Mouse (Mus musculus): ENCODE measurements around the gene Kptn. TPM values are rescaled to one million over a fixed set of nuclear protein-coding genes. Genes with fewer than 3 reads are reported as not detected.

Kptn gene
- polyA plus RNA-seq, 1 experiment from 2014 or later = 33.9 TPM

- Histone ChIP-seq H3K4me2 (replicated peaks) (no peak overlapping the region), H3K9me3 (replicated peaks) (no peaks in the 10 kb centered on the region), H3K4me3 (replicated peaks) (no peak overlapping the region), H3K36me3 (peaks cover 42% of the 10 kb centered on the region), H3K9ac (no peak overlapping the region), H3K4me1 (peaks cover 54% of the 10 kb centered on the region), H3K27me3 (no peaks in the 10 kb centered on the region), H3K27ac (replicated peaks) (no peak overlapping the region; the same call in 1 of the 2 replicates)
- WGBS = 62% methylated on average over 15 of the region's 15 CpGs
- ATAC-seq (ENCODE audit: insufficient number of reproducible peaks, low FRiP score, low TSS enrichment, low read depth) = no peak
Observed at GRCm38 (mm10) chr7:16101726-16102475, 17.8 kb upstream of the Kptn start.

GRCm38 (mm10) chr7:16102686-16103226 lies 16.9 kb upstream of the Kptn start:
- no peak overlapping the region for H3K27ac ChIP-seq (replicated peaks)
- peaks cover 51% of the 10 kb centered on the region for H3K4me1 ChIP-seq
- H3K27me3 ChIP-seq = no peaks in the 10 kb centered on the region
- no peak for ATAC-seq (ENCODE audit: insufficient number of reproducible peaks, low FRiP score, low TSS enrichment, low read depth)
- H3K9me3 ChIP-seq (replicated peaks) = no peaks in the 10 kb centered on the region
- peaks cover 50% of the 10 kb centered on the region for H3K36me3 ChIP-seq
- H3K4me2 ChIP-seq (replicated peaks) = no peak overlapping the region
- no peak overlapping the region for H3K9ac ChIP-seq
- 80% methylated on average over 5 of the region's 5 CpGs for WGBS
- no peak overlapping the region for H3K4me3 ChIP-seq (replicated peaks)

GRCm38 (mm10) chr7:16103760-16104159 lies 15.9 kb upstream of the Kptn start:
- no peak overlapping the region for H3K9ac ChIP-seq
- H3K4me2 ChIP-seq (replicated peaks) = no peak overlapping the region
- H3K4me1 ChIP-seq = peaks cover 50% of the 10 kb centered on the region
- peak; percentile 62; the same call in 1 of the 2 replicates for ATAC-seq (ENCODE audit: insufficient number of reproducible peaks, low FRiP score, low TSS enrichment, low read depth)
- H3K36me3 ChIP-seq = peaks cover 60% of the 10 kb centered on the region
- H3K9me3 ChIP-seq (replicated peaks) = no peaks in the 10 kb centered on the region
- no peaks in the 10 kb centered on the region for H3K27me3 ChIP-seq
- H3K27ac ChIP-seq (replicated peaks) = peak overlapping the region; percentile 48
- no peak overlapping the region for H3K4me3 ChIP-seq (replicated peaks)
- WGBS = 48% methylated on average over 6 of the region's 6 CpGs

DNA sequence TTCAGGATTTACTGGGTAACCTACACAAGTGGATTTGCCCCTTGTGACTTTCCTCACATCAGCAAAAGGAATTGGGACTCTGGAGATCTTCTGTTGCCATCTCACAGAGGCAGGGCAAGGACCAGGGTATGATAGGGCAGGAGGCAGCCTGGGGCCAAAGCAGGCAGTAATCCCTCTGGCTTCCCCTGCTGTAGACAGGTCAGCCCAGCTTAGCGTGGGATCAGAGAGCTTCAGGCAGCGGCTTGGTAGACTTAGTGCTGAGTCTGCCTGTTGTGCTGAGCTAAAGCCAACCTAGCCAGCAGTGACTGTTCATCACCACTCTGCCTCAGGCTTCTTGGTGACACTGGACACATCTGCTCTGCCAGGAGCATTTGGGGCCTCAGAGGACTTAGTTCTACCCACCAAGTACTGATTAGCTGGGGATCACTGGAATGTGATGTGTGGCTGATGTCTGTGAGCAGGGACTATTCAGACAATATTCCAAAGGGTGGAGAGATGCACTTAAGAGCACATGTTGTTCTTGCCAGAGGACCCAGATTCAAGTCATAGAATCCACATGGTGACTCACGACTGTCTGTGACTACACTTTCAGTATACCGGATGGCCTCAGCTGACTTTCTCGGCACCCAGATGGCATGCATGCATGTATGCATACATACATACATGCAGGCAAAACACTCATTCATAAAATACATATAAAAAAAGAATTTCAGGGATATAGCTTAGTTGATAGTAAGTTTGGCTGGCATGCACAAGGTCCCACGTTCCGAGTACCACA lies 14.9 kb upstream of the Kptn start:
- Histone ChIP-seq H3K9me3 (replicated peaks) (no peaks in the 10 kb centered on the region), H3K4me1 (peaks cover 41% of the 10 kb centered on the region), H3K36me3 (peaks cover 71% of the 10 kb centered on the region), H3K4me3 (replicated peaks) (no peak overlapping the region), H3K9ac (no peak overlapping the region), H3K27ac (replicated peaks) (no peak overlapping the region), H3K27me3 (no peaks in the 10 kb centered on the region), H3K4me2 (replicated peaks) (no peak overlapping the region)
- WGBS = 88% methylated on average over 7 of the region's 7 CpGs
- no peak for ATAC-seq (ENCODE audit: insufficient number of reproducible peaks, low FRiP score, low TSS enrichment, low read depth)

- H3K9me3 ChIP-seq (replicated peaks) = no peaks in the 10 kb centered on the region
- peaks cover 91% of the 10 kb centered on the region for H3K36me3 ChIP-seq
- H3K4me1 ChIP-seq = peaks cover 2% of the 10 kb centered on the region; the same call in 1 of the 2 replicates
- no peak overlapping the region for H3K4me2 ChIP-seq (replicated peaks)
- no peak overlapping the region for H3K4me3 ChIP-seq (replicated peaks)
- WGBS = 90% methylated on average over 9 of the region's 9 CpGs
- no peaks in the 10 kb centered on the region for H3K27me3 ChIP-seq
- ATAC-seq (ENCODE audit: insufficient number of reproducible peaks, low FRiP score, low TSS enrichment, low read depth) = no peak
- no peak overlapping the region for H3K27ac ChIP-seq (replicated peaks)
- H3K9ac ChIP-seq = no peak overlapping the region
Observed at GRCm38 (mm10) chr7:16108886-16109542, 10.7 kb upstream of the Kptn start.

DNA sequence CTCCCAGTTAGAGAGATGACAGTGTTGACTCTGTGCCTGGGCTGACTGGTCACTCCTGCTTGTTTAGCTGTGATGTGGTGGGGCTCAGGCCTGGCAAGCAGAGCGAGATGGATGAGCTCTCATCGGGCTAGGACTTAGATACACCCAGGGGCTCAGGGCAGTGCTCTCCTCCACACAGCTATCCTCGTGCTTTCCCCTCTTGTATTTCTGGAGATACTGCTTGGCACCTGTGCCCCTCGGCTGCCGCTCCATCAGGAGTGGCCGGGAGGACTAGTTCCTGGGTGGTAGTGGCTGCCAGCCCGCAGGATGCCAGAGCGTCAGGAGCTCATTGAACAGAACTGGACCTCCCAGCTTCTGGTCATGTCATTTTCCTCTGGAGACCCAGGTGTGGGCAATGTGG lies 9.5 kb upstream of the Kptn start:
- Histone ChIP-seq H3K27ac (replicated peaks) (no peak overlapping the region), H3K27me3 (no peaks in the 10 kb centered on the region), H3K36me3 (peaks cover 93% of the 10 kb centered on the region), H3K4me3 (replicated peaks) (no peak overlapping the region), H3K9ac (no peak overlapping the region), H3K9me3 (replicated peaks) (no peaks in the 10 kb centered on the region), H3K4me2 (replicated peaks) (no peak overlapping the region), H3K4me1 (no peaks in the 10 kb centered on the region)
- no peak for ATAC-seq (ENCODE audit: insufficient number of reproducible peaks, low FRiP score, low TSS enrichment, low read depth)
- 90% methylated on average over 8 of the region's 8 CpGs for WGBS

DNA sequence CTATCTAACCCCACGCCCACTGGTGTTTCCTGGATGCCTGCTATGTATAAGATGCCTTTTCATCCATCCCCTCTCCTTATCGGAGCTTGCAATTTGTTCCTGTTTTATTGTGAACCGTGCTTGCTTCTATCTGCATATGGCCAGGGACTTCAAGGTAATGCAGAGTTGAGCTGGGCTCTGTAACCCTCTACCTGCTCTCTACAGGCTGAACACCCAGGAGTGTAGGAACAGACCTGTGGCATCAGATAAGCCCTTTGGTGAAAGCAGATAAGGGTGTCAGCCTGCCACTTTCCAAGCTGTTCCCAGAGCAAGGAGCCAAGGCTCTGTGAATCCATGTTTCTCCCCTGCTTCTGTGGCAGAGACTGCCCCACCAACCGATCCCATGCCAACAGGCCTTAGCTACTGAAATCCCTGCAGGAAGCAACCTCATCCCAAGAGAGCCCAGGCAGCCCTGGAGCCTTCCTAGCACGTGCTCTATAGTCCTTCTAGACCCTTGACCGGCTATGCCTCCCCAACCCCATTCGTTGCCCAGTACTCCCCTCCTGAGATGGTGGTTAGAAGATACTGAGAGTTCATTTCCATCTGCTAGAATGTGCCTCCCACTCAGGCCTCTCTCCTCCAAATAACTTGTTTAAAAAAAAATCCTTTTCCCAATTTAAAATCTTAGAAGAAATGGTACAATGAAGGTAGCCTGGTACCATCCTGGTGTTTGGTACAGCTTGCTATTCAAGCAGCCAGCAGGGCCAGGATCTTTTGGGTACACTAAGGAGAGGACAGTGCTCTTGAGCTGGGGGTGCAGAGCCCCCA lies 8.2 kb upstream of the Kptn start:
- Histone ChIP-seq H3K36me3 (peaks cover 97% of the 10 kb centered on the region), H3K27me3 (no peaks in the 10 kb centered on the region)
- WGBS = 89% methylated on average over 7 of the region's 7 CpGs

DNA sequence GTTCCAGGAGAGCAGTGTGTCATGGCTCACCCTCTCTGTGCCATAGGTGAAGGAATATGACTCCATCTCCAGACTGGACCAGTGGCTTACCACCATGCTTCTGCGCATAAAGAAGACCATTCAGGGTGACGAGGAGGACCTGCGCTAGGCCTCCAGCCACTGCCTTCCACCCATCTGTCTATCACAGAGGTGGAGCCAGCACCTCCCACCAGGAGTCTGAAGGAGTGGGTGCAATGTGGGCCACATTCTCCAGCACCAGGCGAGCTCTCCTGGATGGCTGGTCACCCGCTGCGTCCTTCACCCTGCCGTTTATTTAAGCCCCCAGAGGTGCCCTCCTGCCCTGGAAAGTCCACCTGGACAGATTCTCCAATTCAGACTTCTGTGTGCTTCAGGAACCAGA lies 3.3 kb upstream of the Kptn start:
- no peak overlapping the region for H3K9ac ChIP-seq
- H3K4me2 ChIP-seq (replicated peaks) = no peak overlapping the region
- H3K27me3 ChIP-seq = no peaks in the 10 kb centered on the region
- H3K36me3 ChIP-seq = peaks cover 67% of the 10 kb centered on the region
- 92% methylated on average over 7 of the region's 7 CpGs for WGBS
- H3K4me1 ChIP-seq = peaks cover 9% of the 10 kb centered on the region
- no peaks in the 10 kb centered on the region for H3K9me3 ChIP-seq (replicated peaks)
- no peak overlapping the region for H3K27ac ChIP-seq (replicated peaks)
- ATAC-seq (ENCODE audit: insufficient number of reproducible peaks, low FRiP score, low TSS enrichment, low read depth) = no peak
- H3K4me3 ChIP-seq (replicated peaks) = no peak overlapping the region

More for the DNA sequence above, 8.2 kb upstream of the Kptn start:
- Histone ChIP-seq H3K9ac (no peak overlapping the region), H3K4me1 (no peaks in the 10 kb centered on the region), H3K4me3 (replicated peaks) (no peak overlapping the region), H3K27ac (replicated peaks) (no peak overlapping the region), H3K9me3 (replicated peaks) (no peaks in the 10 kb centered on the region), H3K4me2 (replicated peaks) (no peak overlapping the region)
- no peak for ATAC-seq (ENCODE audit: insufficient number of reproducible peaks, low FRiP score, low TSS enrichment, low read depth)

- H3K9me3 ChIP-seq (replicated peaks) = no peaks in the 10 kb centered on the region
Observed at GRCm38 (mm10) chr7:16117100-16117499, 2.6 kb upstream of the Kptn start.

DNA sequence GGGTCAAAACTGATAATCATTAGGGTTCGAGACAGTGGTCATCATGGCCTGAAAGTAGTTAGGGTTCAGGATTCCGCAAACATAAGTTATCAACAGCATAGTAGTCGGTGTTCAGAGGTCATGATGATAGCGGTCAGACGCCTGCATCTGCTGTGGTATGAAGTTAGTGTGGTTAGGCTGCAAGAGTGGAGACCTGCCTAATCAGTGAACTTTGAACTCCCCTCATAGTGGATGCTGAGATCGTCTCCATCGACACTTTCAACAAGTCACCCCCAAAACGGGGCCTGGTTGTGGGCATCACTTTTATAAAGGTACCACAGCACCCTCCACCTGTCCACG lies 536 bp downstream of the Kptn start:
- no peak overlapping the region for H3K27ac ChIP-seq (replicated peaks)
- peak overlapping the region; percentile 67 for H3K4me2 ChIP-seq (replicated peaks)
- 41% methylated on average over 9 of the region's 9 CpGs for WGBS
- H3K4me3 ChIP-seq (replicated peaks) = peak overlapping the region; percentile 89
- H3K4me1 ChIP-seq = peaks cover 9% of the 10 kb centered on the region
- H3K9me3 ChIP-seq (replicated peaks) = no peaks in the 10 kb centered on the region
- H3K36me3 ChIP-seq = peaks cover 29% of the 10 kb centered on the region
- no peaks in the 10 kb centered on the region for H3K27me3 ChIP-seq
- ATAC-seq (ENCODE audit: insufficient number of reproducible peaks, low FRiP score, low TSS enrichment, low read depth) = no peak
- H3K9ac ChIP-seq = peak overlapping the region; percentile 57

More at GRCm38 (mm10) chr7:16117100-16117499, 2.6 kb upstream of the Kptn start:
- 79% methylated on average over 3 of the region's 3 CpGs for WGBS
- no peak for ATAC-seq (ENCODE audit: insufficient number of reproducible peaks, low FRiP score, low TSS enrichment, low read depth)
- Histone ChIP-seq H3K4me2 (replicated peaks) (no peak overlapping the region), H3K27me3 (no peaks in the 10 kb centered on the region), H3K9ac (no peak overlapping the region), H3K4me3 (replicated peaks) (no peak overlapping the region), H3K36me3 (peaks cover 60% of the 10 kb centered on the region), H3K27ac (replicated peaks) (no peak overlapping the region), H3K4me1 (peaks cover 9% of the 10 kb centered on the region)

All from embryonic facial prominence, embryonic 15.5 days (tissue).